Mouse (Mus musculus): ENCODE data around the gene Hbb-y.
A peak's percentile ranks its signal among the peaks of the same experiment; 100 is the strongest.

- 0 out of 2 replicates have a peak, but pooled peaks have one; percentile 17 for TF ChIP-seq CTCF (IDR thresholded peaks at IDR 0.05; ENCODE audit: low read depth)
- no peak for TF ChIP-seq EP300 (optimal IDR thresholded peaks at IDR 0.05)
Measured at GRCm38 (mm10) chr7:103874451-103874850, 21.4 kb upstream of the Hbb-y start.

Data from stomach, postnatal 0 days (tissue).